Mouse (Mus musculus) gonadal fat pad, adult 2 months (tissue): Measurements from ENCODE around the gene Setd1b. TPM values are rescaled to one million over a fixed set of nuclear protein-coding genes. Genes with fewer than 3 reads are reported as not detected.

ENCODE experiments used
- DNase-seq: peaks from one replicate; pipeline ENCODE4 v3.0.0-alpha.2; 2012; ENCODE audit warnings: low read depth
- polyA plus RNA-seq: library from polyadenylated mRNA; depleted of rRNA; stranded (reverse); fragments of >200 nt; gene quantifications from 2 replicates; pipeline ENCODE4 v1.2.3, GENCODE M21; 2012

Gene Setd1b
- polyA plus RNA-seq, 1 experiment, result 3.5 TPM

DNA sequence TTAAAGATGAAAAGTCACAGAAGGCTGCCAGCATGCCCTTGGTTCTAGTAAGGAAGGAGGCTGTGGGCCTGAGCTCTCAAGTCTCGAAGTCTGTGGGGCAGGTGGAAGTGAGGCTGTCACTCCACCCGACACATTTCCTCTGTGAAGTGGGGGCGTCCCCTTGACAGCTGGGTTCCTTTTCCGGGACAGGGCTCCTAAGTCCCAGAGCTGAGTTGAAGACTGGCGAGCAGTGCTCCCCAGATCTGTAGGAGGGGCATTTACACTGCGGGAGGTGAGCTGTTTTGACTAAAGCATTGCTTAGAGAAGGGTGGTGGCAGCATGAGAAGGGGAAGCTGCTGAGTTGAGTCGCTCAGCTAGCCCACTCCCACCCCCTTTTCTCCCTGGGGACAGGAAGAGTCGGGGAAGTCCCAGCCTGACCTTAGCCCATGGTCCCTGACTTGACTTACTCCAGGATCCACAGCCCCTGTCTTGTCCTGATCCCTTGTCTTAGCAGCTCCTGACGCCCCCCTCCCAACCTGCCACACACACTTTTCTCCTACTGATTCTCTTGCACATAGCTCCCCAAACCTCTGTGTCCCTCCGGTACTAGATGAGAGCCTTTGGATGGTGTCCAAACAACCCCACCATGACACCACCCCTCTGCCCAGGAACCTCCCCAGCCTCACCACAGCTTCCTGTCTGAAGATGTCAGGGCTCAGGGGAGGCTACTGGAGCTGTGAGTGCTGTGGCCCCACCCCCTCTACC lies 13.4 kb upstream of the Setd1b start:
- DNase-seq, result no peak

DNA sequence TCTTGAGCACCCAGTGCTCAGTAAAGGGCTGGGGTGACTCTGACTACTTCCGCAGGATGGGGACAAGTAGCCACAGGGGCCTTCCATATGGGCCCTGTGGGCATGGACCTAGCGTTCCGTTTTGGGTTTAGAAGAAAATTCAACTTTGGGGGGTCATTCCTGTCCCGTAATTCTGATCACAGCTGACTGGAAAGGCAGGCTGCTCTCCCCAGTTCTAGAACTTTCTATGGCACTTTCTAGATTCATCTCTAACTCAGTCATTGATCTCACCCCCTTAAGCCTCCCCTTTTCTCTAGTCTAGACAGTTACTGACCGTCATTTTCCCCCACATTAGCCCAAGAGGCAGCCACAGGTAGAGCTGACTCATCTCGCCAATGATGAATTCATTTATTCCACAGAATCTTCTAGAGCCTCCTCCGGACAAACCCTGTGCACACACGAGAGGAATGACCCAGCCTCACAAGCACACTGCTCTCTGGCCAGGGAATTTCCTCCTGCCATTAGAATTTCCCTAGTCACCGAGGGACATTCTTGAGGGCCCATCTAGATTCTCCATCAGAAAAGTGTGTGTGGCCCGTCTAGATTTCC lies 12.7 kb upstream of the Setd1b start:
- no peak for DNase-seq

DNA sequence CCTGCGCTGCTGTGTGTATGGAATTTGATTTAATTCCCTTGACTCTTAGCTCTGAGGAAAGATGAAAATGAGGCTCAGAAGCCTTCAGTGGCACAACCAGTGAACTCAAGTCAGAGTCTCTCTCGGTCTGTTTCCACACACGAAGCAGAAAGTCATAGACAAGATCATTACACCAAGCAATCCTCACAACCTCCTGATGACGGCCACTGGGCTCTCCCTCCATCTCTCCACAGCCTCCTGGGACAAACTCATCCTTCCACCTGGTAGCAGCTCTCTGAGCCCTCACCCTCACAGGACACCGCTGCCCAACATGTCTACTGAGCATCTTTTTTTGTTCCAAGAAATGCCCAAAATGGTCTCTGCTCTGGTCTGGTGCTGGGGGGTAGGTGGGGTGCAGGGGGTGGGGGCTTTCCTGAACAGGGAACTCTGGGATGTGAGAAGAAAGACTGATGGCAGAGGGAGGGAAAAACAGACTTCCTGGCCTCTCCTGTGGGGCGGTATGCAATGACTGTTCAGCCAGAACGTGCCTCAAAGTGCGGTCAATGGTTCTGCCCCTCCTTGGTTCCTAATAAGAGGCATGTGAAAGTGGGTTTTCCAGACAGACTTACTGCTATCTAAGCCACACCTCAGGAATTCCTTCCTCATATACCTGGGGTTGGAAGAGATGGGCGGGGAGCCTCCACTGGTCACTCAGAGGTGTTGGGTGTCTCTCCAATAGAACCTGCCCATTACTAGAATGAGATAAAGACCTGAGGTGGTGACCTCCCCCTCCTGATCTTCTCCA lies 11.8 kb upstream of the Setd1b start:
- DNase-seq, result no peak

DNA sequence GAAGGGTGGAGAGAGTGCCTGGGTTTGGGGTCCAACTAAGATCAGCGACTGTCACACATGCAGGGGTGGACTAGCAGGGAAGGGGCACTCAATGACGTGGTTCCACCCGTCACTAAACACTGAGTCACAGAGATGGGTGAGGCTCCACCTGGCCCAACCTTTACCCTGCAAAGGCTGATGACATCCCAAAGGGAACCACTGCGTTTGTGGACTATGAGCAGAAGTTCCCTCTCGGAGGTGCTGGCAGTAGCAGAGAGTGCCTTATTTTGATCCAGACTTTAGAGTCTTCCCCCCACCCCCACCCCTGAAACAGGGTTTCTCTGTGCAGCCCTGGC lies 11.2 kb upstream of the Setd1b start:
- DNase-seq, result no peak

DNA sequence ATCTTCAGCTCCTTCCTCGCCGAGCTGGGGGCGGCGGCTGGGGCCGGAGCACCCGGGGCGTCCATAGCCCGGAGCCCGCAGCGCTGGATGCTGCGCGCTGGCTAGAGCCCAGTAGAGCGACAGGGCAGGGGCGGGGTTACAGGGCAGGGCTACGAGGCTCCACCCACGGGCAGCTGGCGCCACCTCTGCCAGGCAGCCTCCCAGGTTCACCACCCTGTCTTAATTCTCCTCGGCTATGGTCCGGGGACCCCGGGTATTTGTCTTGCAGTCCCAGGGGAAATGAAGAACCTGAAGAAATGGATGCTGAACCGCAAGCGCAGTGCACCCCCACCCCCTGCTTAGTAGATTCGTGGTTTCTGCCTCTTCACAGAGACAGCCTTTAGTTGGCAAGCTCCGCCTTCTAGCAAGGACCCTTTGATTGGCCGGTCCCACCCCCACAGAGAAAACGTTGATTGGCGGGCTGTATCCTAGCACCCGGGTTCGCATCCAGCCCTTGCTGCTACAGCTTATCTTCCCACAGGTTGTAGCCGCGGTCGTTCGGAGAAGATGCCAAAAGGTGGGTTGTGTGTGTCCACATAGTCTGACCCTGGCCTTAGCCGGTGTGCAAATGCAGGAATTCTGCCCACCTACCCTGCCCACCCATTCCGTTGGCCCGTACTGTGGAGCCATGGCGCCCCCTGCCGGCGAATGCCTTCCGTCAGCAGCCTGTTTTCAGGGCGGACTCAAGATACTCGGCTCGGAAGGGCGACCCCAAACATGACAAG lies 9.5 kb upstream of the Setd1b start, which contains the start of gene Rhof:
TSS of gene Rhof (minus strand) at position 385 of the 764 bp plus-strand sequence.
- DNase-seq, result no peak

DNA sequence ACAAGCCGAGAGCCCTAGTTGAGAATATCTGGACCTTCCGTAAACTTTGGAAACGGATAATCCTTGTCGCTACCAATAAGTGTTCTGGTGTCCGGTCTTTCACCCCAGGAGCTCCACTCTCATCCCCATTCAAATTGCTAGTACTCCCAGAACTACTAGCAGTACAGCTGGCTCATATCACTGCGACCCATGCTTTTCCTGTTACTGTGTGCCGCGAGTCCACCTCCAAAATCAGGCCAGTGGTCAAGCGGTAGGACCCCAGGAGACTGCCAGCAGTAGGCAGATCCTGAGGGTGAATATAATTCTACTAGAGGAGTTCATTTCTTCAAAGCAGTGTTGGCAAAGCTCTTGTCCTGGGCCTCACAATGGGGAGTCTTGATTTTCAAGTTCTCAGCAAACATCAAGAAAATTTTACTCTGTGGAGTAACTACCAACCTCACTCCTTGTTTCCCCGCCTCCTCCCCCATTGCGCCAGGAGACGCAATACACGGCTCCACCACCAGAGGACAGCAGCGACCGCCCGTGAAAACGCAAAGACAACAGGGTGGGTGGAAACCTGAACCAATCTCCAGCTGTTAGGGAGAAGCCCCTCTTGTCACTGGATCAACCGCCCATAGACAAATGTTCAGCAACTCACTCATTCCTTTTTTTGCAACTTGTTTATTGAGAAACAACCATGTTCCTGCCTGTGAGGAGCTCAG lies 8.8 kb upstream of the Setd1b start:
- no peak for DNase-seq

DNA sequence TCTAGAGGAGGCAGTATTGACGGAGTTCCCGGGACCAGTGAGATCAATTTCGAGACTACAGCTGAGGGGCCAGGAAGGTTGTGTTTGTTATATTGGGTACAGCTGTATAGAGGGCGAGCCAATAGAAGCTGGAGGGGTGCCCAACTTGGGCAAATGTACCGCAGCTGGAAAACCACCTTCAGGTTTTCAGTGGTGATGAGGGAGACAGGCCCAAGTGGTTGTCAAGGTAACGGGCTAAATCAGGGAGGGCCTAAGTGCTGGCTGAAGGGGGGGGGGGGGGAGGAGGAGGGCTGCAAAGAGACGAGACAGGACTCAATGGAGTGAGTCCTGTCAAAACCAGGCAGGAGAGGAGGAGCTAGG lies 8.2 kb upstream of the Setd1b start:
- DNase-seq, result no peak

DNA sequence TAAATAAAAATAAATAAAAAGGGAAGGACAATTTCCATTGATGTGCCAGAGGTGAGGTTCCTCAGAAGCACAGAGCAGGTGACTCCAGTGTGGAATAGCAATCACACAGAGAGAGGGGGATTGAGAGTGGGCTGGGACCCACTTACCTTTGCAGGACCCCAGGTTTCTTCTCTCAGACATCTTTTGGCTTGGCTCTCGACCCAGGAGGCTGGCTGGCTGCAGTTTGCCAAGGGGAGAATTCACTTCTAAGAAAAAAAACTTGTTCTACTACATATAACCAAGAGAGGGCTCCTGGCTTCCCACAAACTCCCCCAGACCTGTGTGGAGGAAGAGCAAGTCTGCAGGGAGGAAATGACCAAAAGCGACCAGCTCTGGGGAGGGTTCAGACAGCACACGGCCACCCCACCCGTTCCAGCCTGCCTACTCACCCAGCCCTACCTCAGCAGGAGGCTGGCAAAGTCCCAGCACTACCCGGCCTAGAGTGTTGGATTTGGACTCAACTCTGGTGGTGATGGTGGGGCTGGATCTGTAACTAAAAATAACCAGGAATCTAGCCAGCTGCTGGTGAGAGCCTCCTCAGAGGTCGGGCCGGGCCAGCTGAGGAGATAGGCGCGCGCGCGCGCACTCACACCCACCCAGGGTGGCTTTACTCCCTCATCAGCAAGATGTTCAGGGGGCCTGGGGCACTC lies 7.7 kb upstream of the Setd1b start:
- no peak for DNase-seq

DNA sequence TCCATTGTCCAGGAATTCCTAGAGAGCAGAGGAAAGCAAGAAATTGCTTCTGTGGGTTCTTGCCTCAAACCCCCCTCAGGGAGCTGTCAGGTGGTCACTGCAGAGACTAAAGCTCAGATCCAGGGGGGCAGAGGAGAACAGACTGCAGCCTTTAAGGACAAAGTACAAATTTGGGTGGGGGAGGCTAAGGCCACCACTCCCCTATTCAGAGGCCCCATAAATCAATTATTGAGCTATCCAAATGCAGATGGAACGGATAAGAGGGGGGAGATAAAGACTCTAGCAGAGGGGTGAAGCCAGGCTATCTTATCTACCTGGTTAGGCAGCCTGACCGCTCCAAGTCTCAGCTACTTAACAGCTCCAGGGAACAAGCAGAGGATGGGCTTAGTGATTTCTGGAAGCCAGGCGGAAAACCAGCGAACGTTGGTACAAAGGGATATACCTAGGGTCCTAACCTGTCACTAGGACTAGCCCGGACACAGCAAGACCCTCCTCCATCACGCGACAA lies 7.1 kb upstream of the Setd1b start:
- DNase-seq, result no peak

DNA sequence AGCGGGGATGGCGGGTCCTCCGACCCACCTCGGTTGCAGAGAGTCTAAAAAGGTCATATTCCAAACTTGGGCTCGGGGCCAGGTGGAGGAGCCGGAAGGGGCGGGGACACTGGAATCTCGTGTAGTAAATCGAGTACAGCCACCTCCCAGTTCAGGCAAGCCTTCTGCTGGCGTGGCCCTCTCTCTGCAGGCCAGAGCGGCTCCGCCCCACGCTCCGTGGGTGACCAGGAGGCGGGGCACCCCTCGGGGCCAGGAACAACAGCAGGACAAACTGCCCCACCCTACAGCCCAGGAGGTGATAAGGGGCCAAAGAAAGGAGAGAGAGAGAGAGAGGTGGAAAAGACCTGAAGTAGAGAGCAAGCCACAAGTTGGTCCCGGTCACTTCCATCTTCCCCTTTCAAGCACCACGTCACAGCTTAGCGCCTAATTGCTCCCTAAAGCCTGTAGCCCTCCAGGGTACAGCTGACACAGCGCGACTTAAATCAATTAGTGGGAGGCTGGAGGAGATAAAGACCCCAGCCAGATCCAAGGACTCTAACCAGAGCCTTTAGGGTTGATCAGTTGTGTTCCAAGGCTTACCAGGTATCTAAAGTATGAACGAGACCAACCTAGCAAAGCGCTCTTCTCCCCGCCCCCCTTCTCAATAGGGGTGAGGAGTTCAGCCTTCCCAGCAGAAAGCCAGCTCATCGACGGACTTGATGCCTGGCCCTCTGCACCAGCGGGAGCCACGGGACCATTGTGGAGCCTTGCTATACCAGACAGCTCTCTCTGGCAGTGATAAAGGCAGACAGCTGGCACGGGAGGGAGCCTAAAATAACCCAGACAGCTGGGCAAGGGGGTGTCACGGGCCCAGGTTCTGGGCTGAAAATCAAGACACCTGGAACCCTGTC lies 6.3 kb upstream of the Setd1b start:
- no peak for DNase-seq

DNA sequence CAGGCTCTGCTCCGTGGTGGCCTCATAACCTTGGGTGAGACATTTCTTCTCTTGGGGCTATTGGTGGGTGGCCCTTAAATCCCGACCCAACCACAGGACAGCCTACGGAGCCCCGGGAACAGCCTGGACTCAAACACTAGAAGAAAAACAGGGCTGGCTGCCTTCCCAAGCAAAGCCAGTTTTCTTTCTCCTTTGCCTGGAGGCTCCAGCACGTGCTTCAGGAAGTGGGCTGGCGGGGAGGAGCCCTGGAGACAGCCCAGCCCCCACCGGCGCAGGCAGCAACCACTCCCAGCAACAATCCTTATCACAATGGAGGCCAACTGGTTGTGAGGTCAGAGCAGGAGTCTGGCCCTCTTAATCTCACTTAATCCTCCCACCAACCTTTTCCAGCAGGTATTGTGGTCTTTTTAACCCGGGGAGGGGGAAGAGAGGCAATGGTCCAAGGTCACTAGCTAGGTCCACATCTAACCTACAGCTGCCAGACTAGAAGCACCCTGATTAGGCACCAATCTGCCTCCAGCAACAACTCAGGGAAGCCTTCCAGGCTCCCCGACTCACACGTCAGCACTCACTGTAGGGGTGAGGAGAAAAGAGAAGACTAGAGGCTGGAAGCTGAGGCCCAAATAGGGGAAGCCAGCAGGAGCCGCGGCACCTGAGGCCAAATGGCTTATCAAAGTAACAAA lies 5.5 kb upstream of the Setd1b start:
- peak; percentile 83 for DNase-seq

DNA sequence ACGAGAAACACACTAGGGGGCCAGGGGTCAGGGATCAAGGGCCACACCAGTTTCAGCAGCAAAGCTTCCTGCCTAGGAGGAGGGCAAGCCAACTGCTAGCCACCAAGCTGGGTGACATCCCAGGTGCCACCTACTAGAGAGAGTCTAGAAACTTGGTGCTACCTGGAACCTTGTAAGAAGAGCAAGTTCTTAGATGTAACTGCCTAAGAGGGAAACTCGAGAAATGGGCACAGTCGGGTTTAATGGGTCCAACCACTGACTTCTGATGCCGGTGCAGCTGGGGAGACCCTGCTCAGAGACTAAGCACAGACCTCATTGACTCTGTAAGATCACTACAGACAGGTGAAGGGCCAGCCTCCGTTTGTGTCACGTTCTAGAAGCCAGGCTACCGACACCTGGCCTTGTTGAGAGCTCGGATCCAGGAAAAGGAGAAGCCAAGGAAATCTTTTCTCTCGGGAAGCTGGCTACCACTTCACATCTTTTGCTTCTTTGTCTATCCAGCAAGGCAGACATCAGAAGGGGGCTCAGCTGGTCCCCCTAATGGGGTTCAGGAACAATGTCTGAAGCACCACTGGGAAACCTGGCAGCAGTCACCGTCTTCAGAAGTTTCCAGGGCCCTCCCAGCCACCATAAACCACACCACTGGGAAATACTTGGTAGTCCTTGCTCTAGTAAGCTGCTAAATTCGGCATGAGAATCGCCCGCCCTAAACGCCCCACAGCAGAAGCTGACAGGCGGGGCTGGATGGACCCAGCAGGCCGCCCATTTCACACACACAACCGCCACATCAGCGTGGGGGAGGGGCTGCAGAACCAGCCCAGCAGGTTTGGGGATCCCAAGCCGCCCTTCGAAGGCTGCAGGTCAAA lies 4.7 kb upstream of the Setd1b start:
- peak; percentile 71 for DNase-seq

DNA sequence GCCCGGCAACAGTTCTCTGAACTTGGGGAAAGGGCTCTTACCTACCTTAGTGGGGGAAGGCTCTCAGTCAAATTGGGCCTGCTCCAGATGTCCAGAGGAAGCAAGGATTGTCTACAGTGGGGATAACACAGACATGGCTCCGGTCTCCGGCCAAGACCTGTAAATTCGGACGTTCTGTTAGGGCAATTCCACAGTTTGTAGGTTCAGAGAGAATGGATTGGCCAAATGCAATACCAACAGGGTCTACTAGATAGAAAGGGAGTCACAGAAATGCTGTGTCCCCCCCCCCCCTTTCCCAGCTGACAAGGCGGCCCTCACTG lies 4.1 kb upstream of the Setd1b start:
- DNase-seq, result no peak

DNA sequence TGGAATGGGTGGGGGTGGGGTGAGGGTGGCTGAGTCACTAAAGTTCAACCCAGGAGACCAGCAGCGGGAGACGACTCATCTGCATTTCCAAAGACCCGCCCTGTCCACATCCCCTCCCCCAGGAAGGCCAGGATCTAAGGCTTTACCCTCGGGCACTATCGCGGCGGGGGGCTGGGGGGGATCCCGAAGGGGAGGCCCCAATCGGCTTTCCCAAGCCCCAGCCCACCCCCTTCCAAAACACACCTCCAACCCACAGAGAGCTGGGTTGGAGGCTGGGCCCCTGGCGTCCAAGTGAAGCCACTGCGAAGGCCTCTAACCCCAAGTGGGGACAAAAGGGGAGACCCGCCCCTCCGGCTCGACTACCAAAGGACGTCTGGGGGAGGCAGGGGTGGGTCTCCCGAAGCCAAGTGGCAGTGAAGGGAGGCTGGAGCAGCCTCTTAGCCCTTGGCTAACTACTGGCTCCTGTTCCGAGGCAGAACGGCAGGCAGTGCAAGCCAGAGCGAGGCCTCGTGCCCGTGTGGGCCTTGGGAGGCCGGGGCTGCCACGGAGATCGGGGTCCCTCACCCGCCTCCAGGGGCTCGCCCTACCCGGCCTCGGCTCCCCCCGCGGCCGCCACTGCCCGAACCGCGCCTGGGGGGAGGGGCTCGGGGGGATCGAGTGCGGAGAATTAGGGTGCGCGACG lies 3.6 kb upstream of the Setd1b start:
- DNase-seq, result no peak

DNA sequence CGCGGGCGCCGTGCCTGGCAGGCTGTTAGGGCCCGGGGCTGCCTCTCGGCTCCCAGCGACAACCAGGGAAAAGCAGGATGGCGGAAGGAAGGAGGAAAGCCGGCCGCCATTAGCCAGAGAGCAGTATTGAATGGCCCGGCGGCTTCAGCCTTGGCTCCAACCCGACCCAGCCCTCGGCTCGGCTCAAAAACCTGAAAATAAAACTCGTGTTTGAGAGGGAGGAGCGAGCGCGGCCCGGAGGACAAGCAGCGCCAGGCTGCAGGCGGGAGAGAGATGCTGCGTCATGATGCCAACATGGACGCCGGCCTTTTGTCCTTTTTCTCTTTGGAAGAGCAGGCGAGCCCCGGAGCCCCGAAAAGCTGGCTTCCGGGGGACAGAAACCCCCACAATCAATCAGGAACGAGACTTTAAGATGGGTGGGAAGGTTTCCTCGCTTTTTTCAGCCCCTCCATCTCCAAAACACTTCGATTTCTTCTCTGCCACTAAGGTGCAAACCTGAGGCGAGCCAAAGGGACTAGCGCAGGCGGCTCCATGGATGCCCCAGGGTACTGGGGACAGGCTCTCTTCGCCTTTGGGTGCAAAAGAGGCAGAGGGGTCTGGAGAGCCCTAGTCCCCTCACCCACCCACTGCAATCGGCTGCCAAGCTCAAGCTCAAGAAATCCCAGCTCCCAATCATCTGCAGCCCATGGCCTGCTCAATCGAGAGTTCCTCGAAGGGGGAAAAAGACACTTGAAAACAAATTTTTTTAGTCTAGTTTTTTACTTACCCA lies 2.9 kb upstream of the Setd1b start:
- DNase-seq, result no peak

DNA sequence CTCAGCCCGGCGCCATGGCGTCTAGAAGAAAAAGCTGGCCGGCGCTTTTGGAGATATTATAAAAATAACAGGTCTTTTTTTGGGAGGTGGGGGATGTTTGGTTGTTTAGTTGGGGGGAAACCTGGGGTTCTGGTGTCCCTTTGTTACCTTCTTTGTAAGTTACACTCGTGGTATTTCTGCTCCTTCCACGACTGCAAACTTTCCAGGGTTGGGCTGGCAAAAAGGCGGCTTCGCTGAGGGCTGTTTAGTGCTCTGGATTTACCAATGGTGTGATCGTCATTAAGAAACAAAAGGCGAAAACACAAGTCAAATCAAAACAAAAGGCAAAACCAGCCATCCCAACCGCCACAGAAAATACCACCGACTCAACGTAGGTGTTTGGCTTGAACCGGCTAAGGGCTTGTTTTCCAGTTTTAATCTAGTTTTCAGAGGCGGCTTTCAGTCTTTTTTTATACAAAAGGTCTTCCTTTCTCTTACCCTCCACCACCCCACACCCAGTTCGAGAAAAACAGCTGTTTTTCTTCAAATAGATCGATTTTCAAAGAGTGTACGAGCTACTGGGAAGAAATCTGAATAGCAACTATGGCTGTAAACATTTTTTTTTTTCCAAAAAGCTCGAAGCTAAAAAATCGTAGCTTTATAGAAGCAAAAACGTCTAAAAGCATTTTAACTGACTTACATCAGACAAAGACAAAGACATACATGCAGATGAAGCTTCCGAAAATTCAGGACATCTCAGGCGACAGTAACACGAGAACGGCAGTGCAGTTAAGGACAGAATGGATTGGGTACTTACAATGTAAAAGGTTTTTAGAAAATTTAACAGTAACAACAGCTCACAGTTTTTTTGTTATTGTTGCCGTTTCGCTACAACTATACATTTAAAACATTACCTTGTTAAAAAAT lies 2.0 kb upstream of the Setd1b start:
- DNase-seq, result no peak
